Mouse (Mus musculus) embryo, embryonic 9.5 days (tissue): ENCODE measurements around the gene Cldn34d.

Source experiments
- DNase-seq: peaks from one replicate; pipeline ENCODE4 v3.0.0-alpha.2; 2017; ENCODE audit errors: extremely low spot score

Gene Cldn34d

GRCm38 (mm10) chrX:76602824-76603223, at the start of gene Cldn34d:
Gene Cldn34d, minus strand, starts transcription at chrX:76602924.
- no peak for DNase-seq

GRCm38 (mm10) chrX:76598459-76599206, 4.1 kb downstream of the Cldn34d start:
- DNase-seq: peak; percentile 90
